ENCODE assay signal across 14 mouse cellular contexts in the genomic region with DNA sequence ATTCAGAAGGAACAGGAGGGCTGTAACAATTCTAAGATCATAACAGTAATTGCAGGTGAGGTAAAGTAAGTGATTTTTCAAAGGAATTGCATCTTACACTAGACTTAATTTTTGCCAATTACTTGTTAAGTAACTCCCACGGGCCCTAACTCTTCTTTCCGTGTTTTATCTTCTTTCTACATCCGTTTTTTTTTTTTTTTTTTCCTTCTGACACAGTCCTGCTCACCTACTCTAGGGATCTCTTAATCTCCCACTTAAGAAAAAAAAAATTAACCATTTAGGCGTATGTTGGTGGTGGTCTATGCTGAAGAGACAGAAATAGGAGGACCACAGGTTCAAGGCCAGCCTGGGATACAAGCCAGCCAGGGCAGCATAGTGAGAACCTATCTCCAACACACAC. TPM values are rescaled to one million over a fixed set of nuclear protein-coding genes. Genes with fewer than 3 reads are reported as not detected.
A peak's percentile ranks its signal among the peaks of the same experiment; 100 is the strongest.
DNase-seq lines count a peak whose midpoint lies in the region; ATAC-seq and TF ChIP-seq lines count a peak whose summit lies in the region.
"Had no signal": no experiment of that assay in that cellular context is flagged by ENCODE, and none has a peak within 500 bp of the region (broad histone marks: within the 10 kb centered on the region; RNA-seq: fewer than 3 reads in every experiment).

No protein-coding gene starts in this region.

- no peak for DNase-seq in hindbrain, embryonic 11.5 days (ENCODE audit: low spot score)
- DNase-seq in frontal cortex, postnatal 14 days (ENCODE audit: low spot score in 2 of 2), result no peak
- DNase-seq in stomach, postnatal 0 days (ENCODE audit: low spot score), result no peak
- DNase-seq: adrenal gland, postnatal 36 days; kidney, adult 11 months; left cerebral cortex, postnatal 4 days; right cerebral cortex, adult 18-20 months had no signal

- H3K4me1 ChIP-seq in erythroblast, embryonic 14.5 days (ENCODE audit: control insufficient read depth), result peaks cover 27% of the 10 kb centered on the region
- no peaks in the 10 kb centered on the region for H3K4me1 ChIP-seq in hindbrain, embryonic 12.5 days
- no peaks in the 10 kb centered on the region for H3K4me1 ChIP-seq in hindbrain, embryonic 11.5 days (replicated peaks; ENCODE audit: control insufficient read depth, insufficient read depth, low read length)
- H3K4me1 ChIP-seq in neural tube, embryonic 13.5 days (replicated peaks), result no peaks in the 10 kb centered on the region; the same call in 1 of the 2 replicates
- H3K4me1 ChIP-seq in neural tube, embryonic 15.5 days, result peaks cover 5% of the 10 kb centered on the region; the same call in 1 of the 2 replicates
- H3K4me1 ChIP-seq in stomach, postnatal 0 days (replicated peaks; ENCODE audit: control insufficient read depth, insufficient read depth), result no peaks in the 10 kb centered on the region
- H3K4me1 ChIP-seq: lung, embryonic 15.5 days had no signal

- WGBS in hindbrain, embryonic 12.5 days, result 88% methylated on average over 4 of the region's 4 CpGs
- 81% methylated on average over 4 of the region's 4 CpGs for WGBS in hindbrain, embryonic 11.5 days
- 64% methylated on average over 4 of the region's 4 CpGs for WGBS in neural tube, embryonic 13.5 days
- 75% methylated on average over 4 of the region's 4 CpGs for WGBS in neural tube, embryonic 15.5 days
- WGBS in stomach, postnatal 0 days, result 64% methylated on average over 4 of the region's 4 CpGs

- no peaks in the 10 kb centered on the region for H3K9me3 ChIP-seq in erythroblast, embryonic 14.5 days (ENCODE audit: control insufficient read depth, low read length)
- H3K9me3 ChIP-seq in hindbrain, embryonic 12.5 days (replicated peaks), result no peaks in the 10 kb centered on the region
- no peaks in the 10 kb centered on the region for H3K9me3 ChIP-seq in hindbrain, embryonic 11.5 days (ENCODE audit: control insufficient read depth, low read length)
- H3K9me3 ChIP-seq in neural tube, embryonic 13.5 days, result no peaks in the 10 kb centered on the region
- H3K9me3 ChIP-seq in neural tube, embryonic 15.5 days (replicated peaks), result no peaks in the 10 kb centered on the region
- H3K9me3 ChIP-seq in stomach, postnatal 0 days (ENCODE audit: control insufficient read depth, low read length), result no peaks in the 10 kb centered on the region
- H3K9me3 ChIP-seq: lung, embryonic 15.5 days; megakaryocyte, embryonic 14.5 days had no signal

- no peak overlapping the region for H3K9ac ChIP-seq in hindbrain, embryonic 12.5 days
- no peak overlapping the region for H3K9ac ChIP-seq in hindbrain, embryonic 11.5 days (ENCODE audit: low read depth, low read length)
- no peak overlapping the region for H3K9ac ChIP-seq in neural tube, embryonic 13.5 days
- no peak overlapping the region for H3K9ac ChIP-seq in neural tube, embryonic 15.5 days (replicated peaks)
- H3K9ac ChIP-seq in stomach, postnatal 0 days (ENCODE audit: low read length), result no peak overlapping the region

- TF ChIP-seq CTCF in stomach, postnatal 0 days (IDR thresholded peaks at IDR 0.05; ENCODE audit: low read depth), result no peak

- peak overlapping the region; percentile 66; the same call in 1 of the 2 replicates for H3K4me2 ChIP-seq in hindbrain, embryonic 12.5 days (replicated peaks)
- H3K4me2 ChIP-seq in hindbrain, embryonic 11.5 days (replicated peaks; ENCODE audit: low read depth, low read length), result no peak overlapping the region
- H3K4me2 ChIP-seq in neural tube, embryonic 13.5 days, result peak overlapping the region; percentile 70; the same call in 1 of the 2 replicates
- H3K4me2 ChIP-seq in neural tube, embryonic 15.5 days, result no peak overlapping the region
- H3K4me2 ChIP-seq in stomach, postnatal 0 days (replicated peaks; ENCODE audit: low read depth), result no peak overlapping the region

- H3K27me3 ChIP-seq in erythroblast, embryonic 14.5 days (ENCODE audit: control insufficient read depth), result no peaks in the 10 kb centered on the region
- no peaks in the 10 kb centered on the region; the same call in 1 of the 2 replicates for H3K27me3 ChIP-seq in hindbrain, embryonic 12.5 days
- H3K27me3 ChIP-seq in hindbrain, embryonic 11.5 days (ENCODE audit: control insufficient read depth, insufficient read depth, low read length), result no peaks in the 10 kb centered on the region
- H3K27me3 ChIP-seq in neural tube, embryonic 13.5 days, result no peaks in the 10 kb centered on the region
- H3K27me3 ChIP-seq in neural tube, embryonic 15.5 days (replicated peaks), result no peaks in the 10 kb centered on the region
- H3K27me3 ChIP-seq in stomach, postnatal 0 days (ENCODE audit: control insufficient read depth, insufficient read depth, low read length), result no peaks in the 10 kb centered on the region
- H3K27me3 ChIP-seq: lung, embryonic 15.5 days; megakaryocyte, embryonic 14.5 days had no signal

- no peak overlapping the region for H3K27ac ChIP-seq in hindbrain, embryonic 12.5 days
- no peak overlapping the region for H3K27ac ChIP-seq in hindbrain, embryonic 11.5 days (ENCODE audit: low read depth, low read length)
- no peak overlapping the region for H3K27ac ChIP-seq in neural tube, embryonic 13.5 days (replicated peaks)
- H3K27ac ChIP-seq in neural tube, embryonic 15.5 days (replicated peaks), result no peak overlapping the region
- H3K27ac ChIP-seq in stomach, postnatal 0 days (replicated peaks), result no peak overlapping the region

- H3K36me3 ChIP-seq in erythroblast, embryonic 14.5 days (ENCODE audit: control insufficient read depth), result no peaks in the 10 kb centered on the region
- H3K36me3 ChIP-seq in hindbrain, embryonic 12.5 days, result 0 out of 2 replicates have a peak, but pooled peaks cover 2% of the 10 kb centered on the region
- H3K36me3 ChIP-seq in hindbrain, embryonic 11.5 days (ENCODE audit: control insufficient read depth, insufficient read depth, low read length), result no peaks in the 10 kb centered on the region
- no peaks in the 10 kb centered on the region for H3K36me3 ChIP-seq in neural tube, embryonic 13.5 days
- no peaks in the 10 kb centered on the region for H3K36me3 ChIP-seq in neural tube, embryonic 15.5 days
- no peaks in the 10 kb centered on the region for H3K36me3 ChIP-seq in stomach, postnatal 0 days (ENCODE audit: control insufficient read depth, insufficient read depth, low read length)
- H3K36me3 ChIP-seq: lung, embryonic 15.5 days had no signal

- ATAC-seq in erythroblast, adult 5-6 weeks (replicated peaks; ENCODE audit: low FRiP score, poor library complexity, severe bottlenecking), result no peak
- ATAC-seq in hindbrain, embryonic 12.5 days (ENCODE audit: low FRiP score), result no peak
- ATAC-seq in hindbrain, embryonic 11.5 days (ENCODE audit: low FRiP score), result no peak
- no peak for ATAC-seq in neural tube, embryonic 13.5 days (ENCODE audit: low read depth)
- ATAC-seq in neural tube, embryonic 15.5 days (ENCODE audit: low FRiP score), result no peak
- no peak for ATAC-seq in stomach, postnatal 0 days (ENCODE audit: low FRiP score, low TSS enrichment)

- no peak for TF ChIP-seq EP300 in stomach, postnatal 0 days (optimal IDR thresholded peaks at IDR 0.05)

- H3K4me3 ChIP-seq in erythroblast, embryonic 14.5 days (replicated peaks), result peak overlapping the region; percentile 97
- H3K4me3 ChIP-seq in hindbrain, embryonic 12.5 days, result no peak overlapping the region
- no peak overlapping the region for H3K4me3 ChIP-seq in hindbrain, embryonic 11.5 days (ENCODE audit: low read depth, low read length)
- no peak overlapping the region for H3K4me3 ChIP-seq in neural tube, embryonic 13.5 days
- no peak overlapping the region for H3K4me3 ChIP-seq in neural tube, embryonic 15.5 days (replicated peaks)
- H3K4me3 ChIP-seq in stomach, postnatal 0 days (ENCODE audit: low read depth, low read length), result no peak overlapping the region

RNA-seq across cellular contexts. Expression of a gene that starts 1.2 kb away (rescaled TPM):
- polyA plus RNA-seq in erythroblast, embryonic 14.5 days (2012), result 0.48 and 1.3 TPM in 2 replicates
- total RNA-seq in erythroblast, adult 5-6 weeks (2015; ENCODE audit: low replicate concordance), result 8.3 and 22.6 TPM in 2 replicates
- total RNA-seq in erythroblast, adult 5-6 weeks (2017; ENCODE audit: low replicate concordance), result 10.7 and 19.1 TPM in 2 replicates
- polyA plus RNA-seq in hindbrain, embryonic 12.5 days (2016; fragmentation: Nextera tagmentation; extraction: Ambion mirVana), result 27.6 and 33.2 TPM in 2 replicates
- polyA plus RNA-seq in hindbrain, embryonic 11.5 days (2014; fragmentation: Nextera tagmentation; extraction: Ambion mirVana), result 27.8 and 33.8 TPM in 2 replicates
- polyA plus RNA-seq in neural tube, embryonic 13.5 days (2015; fragmentation: Nextera tagmentation; extraction: Ambion mirVana), result 36.4 and 37.0 TPM in 2 replicates
- polyA plus RNA-seq in neural tube, embryonic 15.5 days (2015; fragmentation: Nextera tagmentation; extraction: Ambion mirVana), result 25.3 and 28.2 TPM in 2 replicates
- 11.7 and 13.3 TPM in 2 replicates for polyA plus RNA-seq in stomach, postnatal 0 days (2015; fragmentation: Nextera tagmentation; extraction: Ambion mirVana)

Comparison
In these comparisons a context has a peak if more than half of its experiments do, and no peak if none do; other contexts are left out.
1. H3K4me2 ChIP-seq: peak in hindbrain, embryonic 12.5 days (single experiment) and neural tube, embryonic 13.5 days (single experiment); none in hindbrain, embryonic 11.5 days (single experiment), neural tube, embryonic 15.5 days (single experiment) and stomach, postnatal 0 days (single experiment).